Mouse (Mus musculus) thymus, adult 2 months (tissue): ENCODE measurements around the gene Gng2. TPM values are rescaled to one million over a fixed set of nuclear protein-coding genes. Genes with fewer than 3 reads are reported as not detected.

Experiments
- DNase-seq: peaks from one replicate; pipeline ENCODE4 v3.0.0; 2021
- H3K27ac ChIP-seq: fragments of 200-500 bp; 2 replicates; pipeline ENCODE4 v1.5.1; 2012; ENCODE audit warnings: low read length, control low read depth; ENCODE audit not compliant: control insufficient read depth, insufficient read depth
- H3K27me3 ChIP-seq: fragments of 200-500 bp; 2 replicates; pipeline ENCODE4 v1.6.1; 2012; ENCODE audit warnings: mild to moderate bottlenecking, low read length, moderate library complexity, mixed read lengths; ENCODE audit not compliant: control insufficient read depth, insufficient read depth
- H3K36me3 ChIP-seq: fragments of 200-500 bp; 2 replicates; pipeline ENCODE4 v1.6.1; 2012; ENCODE audit warnings: mild to moderate bottlenecking, low read length, moderate library complexity; ENCODE audit not compliant: control insufficient read depth, insufficient read depth
- H3K4me1 ChIP-seq: fragments of 200-500 bp; replicated peaks from 2 replicates; pipeline ENCODE4 v1.6.1; 2012; ENCODE audit warnings: low read length; ENCODE audit not compliant: control insufficient read depth, insufficient read depth
- H3K4me3 ChIP-seq: fragments of 200-500 bp; 2 replicates; pipeline ENCODE4 v1.5.1; 2012; ENCODE audit warnings: mild to moderate bottlenecking, low read length, control low read depth, moderate library complexity; ENCODE audit not compliant: control insufficient read depth, insufficient read depth
- CTCF ChIP-seq: fragments of 200-500 bp; IDR thresholded peaks from 2 replicates; pipeline ENCODE4 v1.5.1; 2012; ENCODE audit warnings: mild to moderate bottlenecking, control low read depth, low read length, moderate library complexity, borderline replicate concordance; ENCODE audit not compliant: control insufficient read depth, poor library complexity, insufficient read depth; ENCODE audit errors: extremely low read depth
- POLR2A ChIP-seq: fragments of 200-500 bp; IDR thresholded peaks from 2 replicates; pipeline ENCODE4 v1.6.1; 2012; ENCODE audit warnings: mild to moderate bottlenecking, low read length, control low read depth, moderate library complexity; ENCODE audit not compliant: control insufficient read depth, poor library complexity, insufficient read depth; ENCODE audit errors: extremely low read depth
- WGBS: fragments of 180-500 bp; shearing (Covaris S2); methylation state at CpG from one replicate; pipeline ENCODE4 v1.1.7; 2018; 5-methylcytosine and 5-hydroxymethylcytosine counted together
- polyA plus RNA-seq: library from polyadenylated mRNA; depleted of rRNA; stranded (reverse); fragments of >200 nt; gene quantifications from 2 replicates; pipeline ENCODE4 v1.2.3, GENCODE M21; 2012

Gng2 gene
- polyA plus RNA-seq, 1 experiment: 12.3 TPM

- H3K27ac ChIP-seq: no peak overlapping the region
- H3K4me3 ChIP-seq: no peak overlapping the region
- H3K4me1 ChIP-seq: peaks cover 4% of the 10 kb centered on the region; the same call in 1 of the 2 replicates
- H3K27me3 ChIP-seq: no peaks in the 10 kb centered on the region
- no peak for DNase-seq
- TF ChIP-seq CTCF (no peak), POLR2A (no peak)
- WGBS: 90% methylated on average over 6 of the region's 6 CpGs
- H3K36me3 ChIP-seq: no peaks in the 10 kb centered on the region
Observed at GRCm38 (mm10) chr14:19925157-19925556, 52.3 kb downstream of the Gng2 start.

GRCm38 (mm10) chr14:19924086-19924485, 53.3 kb downstream of the Gng2 start:
- no peak for TF ChIP-seq POLR2A
- no peak for TF ChIP-seq CTCF
- 92% methylated on average over 2 of the region's 2 CpGs for WGBS
- Histone ChIP-seq H3K27ac (no peak overlapping the region), H3K27me3 (no peaks in the 10 kb centered on the region), H3K36me3 (no peaks in the 10 kb centered on the region), H3K4me1 (peaks cover 4% of the 10 kb centered on the region; the same call in 1 of the 2 replicates), H3K4me3 (no peak overlapping the region)
- no peak for DNase-seq

GRCm38 (mm10) chr14:19920254-19920691, 57.2 kb downstream of the Gng2 start:
- Histone ChIP-seq H3K36me3 (no peaks in the 10 kb centered on the region), H3K4me1 (no peaks in the 10 kb centered on the region), H3K27ac (no peak overlapping the region), H3K4me3 (no peak overlapping the region), H3K27me3 (no peaks in the 10 kb centered on the region)
- WGBS: 89% methylated on average over 13 of the region's 13 CpGs
- no peak for DNase-seq
- TF ChIP-seq POLR2A (no peak), CTCF (no peak)

DNA sequence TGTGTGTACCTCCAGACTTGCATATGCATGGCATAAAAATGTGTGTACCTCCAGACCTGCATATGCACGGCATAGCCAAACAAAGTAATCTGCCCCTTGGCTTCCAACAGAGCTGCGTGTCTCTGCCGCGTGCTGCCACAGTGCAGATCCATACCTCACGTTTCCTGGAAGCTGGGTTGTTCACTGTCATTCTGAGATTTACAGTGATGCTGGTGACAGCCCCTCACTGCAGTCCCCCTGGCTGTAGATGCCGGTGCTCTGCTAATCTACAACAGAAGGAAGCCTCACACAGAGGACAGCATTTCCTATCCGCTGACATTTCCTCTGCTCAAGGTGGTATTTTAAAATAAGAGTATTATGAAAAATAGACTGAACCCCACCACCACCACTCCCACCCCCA, 57.6 kb downstream of the Gng2 start:
- no peaks in the 10 kb centered on the region for H3K4me1 ChIP-seq
- no peak overlapping the region for H3K27ac ChIP-seq
- no peak overlapping the region for H3K4me3 ChIP-seq
- no peaks in the 10 kb centered on the region for H3K36me3 ChIP-seq
- TF ChIP-seq POLR2A (no peak), CTCF (no peak)
- no peak for DNase-seq
- WGBS: 74% methylated on average over 7 of the region's 7 CpGs
- no peaks in the 10 kb centered on the region for H3K27me3 ChIP-seq

- no peaks in the 10 kb centered on the region for H3K36me3 ChIP-seq
- 96% methylated on average over 7 of the region's 7 CpGs for WGBS
- H3K27me3 ChIP-seq: no peaks in the 10 kb centered on the region
- H3K4me3 ChIP-seq: no peak overlapping the region
- DNase-seq: no peak
- TF ChIP-seq POLR2A (no peak), CTCF (no peak)
- H3K27ac ChIP-seq: no peak overlapping the region
- H3K4me1 ChIP-seq: no peaks in the 10 kb centered on the region
Observed at GRCm38 (mm10) chr14:19917534-19917933, 59.9 kb downstream of the Gng2 start.

DNA sequence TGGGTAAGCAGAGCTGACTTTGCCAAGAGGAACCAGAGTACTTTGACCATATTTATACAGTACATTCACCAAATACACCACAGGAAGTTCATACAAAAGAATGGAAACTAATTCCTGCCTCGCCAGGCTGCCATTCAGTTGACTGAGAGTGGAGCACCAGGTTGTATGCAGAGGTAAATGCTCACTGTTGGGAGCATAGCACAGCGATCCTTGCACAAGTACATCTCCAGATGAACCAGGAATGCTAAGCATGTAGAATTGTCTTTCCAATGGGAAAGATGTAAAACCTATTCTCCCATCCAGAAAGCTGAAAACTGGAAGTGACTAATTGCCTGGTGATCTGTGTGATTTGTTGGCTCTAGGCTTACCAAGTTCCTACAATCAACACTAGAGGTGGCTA, 61.1 kb downstream of the Gng2 start:
- WGBS: 95% methylated on average over 2 of the region's 2 CpGs
- no peak overlapping the region for H3K4me3 ChIP-seq
- H3K27me3 ChIP-seq: no peaks in the 10 kb centered on the region
- H3K4me1 ChIP-seq: no peaks in the 10 kb centered on the region
- H3K27ac ChIP-seq: no peak overlapping the region
- no peaks in the 10 kb centered on the region for H3K36me3 ChIP-seq
- DNase-seq: no peak
- TF ChIP-seq POLR2A: no peak
- TF ChIP-seq CTCF: no peak

DNA sequence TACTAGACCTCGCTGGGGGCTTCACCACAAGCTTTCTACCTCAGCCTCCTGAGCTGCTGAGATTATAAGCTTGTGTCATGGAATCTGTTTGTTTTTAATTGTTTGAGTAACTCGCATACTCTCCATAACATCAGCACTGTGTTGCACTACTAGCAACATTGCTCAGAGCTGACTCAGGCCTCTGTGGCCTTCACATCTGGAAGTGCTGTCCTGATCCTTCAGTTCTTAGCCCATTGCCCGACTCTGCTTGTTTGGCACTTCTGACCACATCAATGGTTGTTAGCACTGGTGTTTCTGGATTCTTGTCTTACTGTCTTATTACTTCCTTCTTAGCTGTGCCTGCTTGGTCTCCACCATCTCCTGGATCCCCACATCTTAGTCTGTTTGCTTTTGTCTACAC, 64.5 kb downstream of the Gng2 start:
- 78% methylated on average over 3 of the region's 3 CpGs for WGBS
- Histone ChIP-seq H3K27me3 (no peaks in the 10 kb centered on the region), H3K36me3 (no peaks in the 10 kb centered on the region), H3K4me1 (no peaks in the 10 kb centered on the region), H3K4me3 (no peak overlapping the region), H3K27ac (no peak overlapping the region)
- DNase-seq: no peak
- TF ChIP-seq CTCF (no peak), POLR2A (no peak)

DNA sequence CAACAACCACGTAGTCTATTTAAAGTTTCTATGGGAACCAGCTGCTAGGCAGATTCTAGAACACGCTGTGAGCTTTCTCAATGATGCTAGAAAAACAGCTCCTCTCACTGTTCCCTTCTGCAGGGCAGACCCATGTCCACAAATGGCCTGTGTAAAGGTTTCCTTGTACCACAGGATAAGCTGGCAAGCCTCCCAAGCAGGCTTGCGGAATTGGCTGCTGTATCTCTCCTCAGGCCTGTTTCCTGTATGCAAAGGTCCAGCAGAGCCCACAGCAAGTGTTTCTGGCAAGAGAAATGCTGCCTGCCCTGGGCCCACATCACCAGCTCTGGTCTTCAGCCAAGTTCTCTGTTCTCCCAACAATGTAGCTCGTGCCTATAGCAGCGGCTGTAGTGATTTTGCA, 71.8 kb downstream of the Gng2 start:
- no peak for DNase-seq
- H3K4me1 ChIP-seq: peaks cover 4% of the 10 kb centered on the region
- no peak overlapping the region for H3K27ac ChIP-seq
- H3K4me3 ChIP-seq: no peak overlapping the region
- TF ChIP-seq CTCF: no peak
- H3K36me3 ChIP-seq: no peaks in the 10 kb centered on the region
- no peaks in the 10 kb centered on the region for H3K27me3 ChIP-seq
- WGBS: 84% methylated on average over 5 of the region's 5 CpGs
